ENCODE assay signal across 1 mouse cellular context in genomic region chr17:70872936-70873777, GRCm38 (mm10).
TF ChIP-seq lines count a peak whose summit lies in the region.

No protein-coding gene starts in this region.

TF ChIP-seq in MEL, 35 proteins besides CTCF, POLR2A, EP300 and RAD21 (continued from another document):
- no peak for TF ChIP-seq USF2 (IDR thresholded peaks at IDR 0.05; ENCODE audit: borderline replicate concordance in 1 of 2, insufficient read depth in 1 of 2, low read depth in 1 of 2, low read length in 2 of 2)
- TF ChIP-seq NRF1 (IDR thresholded peaks at IDR 0.05; ENCODE audit: insufficient read depth, low read depth, low read length, poor library complexity, severe bottlenecking): peak; percentile 83
